Mouse (Mus musculus) liver, embryonic 12.5 days (tissue): ENCODE data around the gene Itgb6. TPM values are rescaled to one million over a fixed set of nuclear protein-coding genes. Genes with fewer than 3 reads are reported as not detected.

Source experiments
- ATAC-seq: fragments of 200-750 bp; cut with Nextera tagmentation; 2 replicates; pipeline ENCODE4 v1.8.0; 2017; ENCODE audit warnings: moderate number of reproducible peaks, mild to moderate bottlenecking, moderate library complexity
- H3K27ac ChIP-seq: fragments of 300-500 bp; sonication (generic); 2 replicates; pipeline ENCODE4 v1.5.1; 2016; ENCODE audit warnings: mild to moderate bottlenecking
- H3K27me3 ChIP-seq: fragments of 300-500 bp; sonication (generic); replicated peaks from 2 replicates; pipeline ENCODE4 v1.6.1; 2016; ENCODE audit warnings: mild to moderate bottlenecking, moderate library complexity
- H3K36me3 ChIP-seq: fragments of 300-500 bp; sonication (generic); 2 replicates; pipeline ENCODE4 v1.6.1; 2016; ENCODE audit warnings: mild to moderate bottlenecking, moderate library complexity
- H3K4me1 ChIP-seq: fragments of 300-500 bp; sonication (generic); 2 replicates; pipeline ENCODE4 v1.6.1; 2016
- H3K4me2 ChIP-seq: fragments of 300-500 bp; sonication (generic); 2 replicates; pipeline ENCODE4 v1.6.1; 2016; ENCODE audit warnings: mild to moderate bottlenecking, moderate library complexity
- H3K4me3 ChIP-seq: fragments of 300-500 bp; sonication (generic); 2 replicates; pipeline ENCODE4 v1.5.1; 2016; ENCODE audit warnings: mild to moderate bottlenecking, moderate library complexity
- H3K9ac ChIP-seq: fragments of 300-500 bp; sonication (generic); 2 replicates; pipeline ENCODE4 v1.6.1; 2016; ENCODE audit warnings: mild to moderate bottlenecking, moderate library complexity
- H3K9me3 ChIP-seq: fragments of 300-500 bp; sonication (generic); replicated peaks from 2 replicates; pipeline ENCODE4 v1.6.1; 2016; ENCODE audit warnings: mild to moderate bottlenecking, moderate library complexity
- WGBS: fragments of 180-500 bp; shearing (Covaris S2); methylation state at CpG from one replicate; pipeline ENCODE4 v1.1.7; 2016; ENCODE audit not compliant: insufficient replicate concordance; 5-methylcytosine and 5-hydroxymethylcytosine counted together
- polyA plus RNA-seq: library from polyadenylated mRNA; unstranded; fragments of >200 nt; fragmentation: Nextera tagmentation; extraction: Ambion mirVana; gene quantifications from 2 replicates; pipeline ENCODE4 v1.2.1, GENCODE M21; 2016

The Itgb6 gene
- polyA plus RNA-seq, 1 experiment from 2014 or later: 0.04 TPM

GRCm38 (mm10) chr2:60711098-60711880 is 11.2 kb downstream of the Itgb6 start:
- no peak overlapping the region for H3K4me2 ChIP-seq
- H3K9ac ChIP-seq: no peak overlapping the region
- no peaks in the 10 kb centered on the region for H3K36me3 ChIP-seq
- no peak for ATAC-seq
- H3K9me3 ChIP-seq: no peaks in the 10 kb centered on the region
- H3K4me1 ChIP-seq: no peaks in the 10 kb centered on the region
- H3K27me3 ChIP-seq: peaks cover 19% of the 10 kb centered on the region
- WGBS: 71% methylated on average over 7 of the region's 7 CpGs
- no peak overlapping the region for H3K4me3 ChIP-seq
- no peak overlapping the region for H3K27ac ChIP-seq

DNA sequence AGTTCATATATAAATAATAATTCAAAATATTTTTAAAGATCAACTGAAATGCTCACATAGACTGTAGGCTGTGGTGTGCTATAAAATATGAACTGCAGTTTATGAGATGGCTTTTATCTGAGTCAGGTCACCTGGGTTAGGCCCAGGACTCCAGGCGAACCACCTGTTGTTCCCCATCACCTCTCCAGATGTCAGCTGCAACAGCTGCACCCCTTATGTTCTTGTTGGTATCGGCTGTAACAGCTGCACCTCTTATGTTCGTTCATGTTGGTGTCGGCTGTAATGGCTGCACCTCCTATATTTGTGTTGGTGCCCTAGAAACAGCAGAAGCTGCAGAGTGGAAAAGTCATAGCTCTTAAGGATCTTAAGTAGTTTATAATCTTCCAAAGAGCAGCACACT is 12.1 kb downstream of the Itgb6 start:
- no peak overlapping the region for H3K4me3 ChIP-seq
- 63% methylated on average over 4 of the region's 4 CpGs for WGBS
- H3K9me3 ChIP-seq: no peaks in the 10 kb centered on the region
- peaks cover 9% of the 10 kb centered on the region for H3K27me3 ChIP-seq
- H3K4me1 ChIP-seq: no peaks in the 10 kb centered on the region
- H3K27ac ChIP-seq: no peak overlapping the region
- no peak for ATAC-seq
- H3K4me2 ChIP-seq: no peak overlapping the region
- no peak overlapping the region for H3K9ac ChIP-seq
- H3K36me3 ChIP-seq: no peaks in the 10 kb centered on the region

DNA sequence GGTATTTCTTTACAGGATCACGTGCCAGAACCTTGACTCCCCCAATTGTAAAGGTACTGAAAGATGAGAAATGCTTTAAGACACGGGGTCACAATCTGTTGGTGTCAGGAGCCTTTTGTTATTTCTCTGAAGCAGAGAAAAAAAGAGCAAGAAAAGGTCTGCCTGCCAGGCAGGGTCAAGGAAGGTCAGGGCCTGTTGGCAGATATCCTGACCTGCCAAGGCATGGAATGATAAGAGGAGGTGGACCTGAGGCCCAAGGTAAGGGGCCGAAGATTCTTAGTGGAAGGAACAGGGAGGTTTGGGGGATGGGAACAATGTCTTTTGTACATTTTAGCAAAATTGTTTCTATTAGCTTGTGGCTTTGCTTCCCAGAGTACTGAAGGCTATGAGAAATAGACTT is 13.8 kb downstream of the Itgb6 start:
- no peak for ATAC-seq
- Histone ChIP-seq H3K9me3 (no peaks in the 10 kb centered on the region), H3K4me1 (no peaks in the 10 kb centered on the region), H3K36me3 (no peaks in the 10 kb centered on the region), H3K27me3 (0 out of 2 replicates have a peak, but pooled peaks cover 2% of the 10 kb centered on the region), H3K4me3 (no peak overlapping the region), H3K27ac (no peak overlapping the region), H3K9ac (no peak overlapping the region), H3K4me2 (no peak overlapping the region)
- WGBS: 39% methylated on average over 3 of the region's 3 CpGs

DNA sequence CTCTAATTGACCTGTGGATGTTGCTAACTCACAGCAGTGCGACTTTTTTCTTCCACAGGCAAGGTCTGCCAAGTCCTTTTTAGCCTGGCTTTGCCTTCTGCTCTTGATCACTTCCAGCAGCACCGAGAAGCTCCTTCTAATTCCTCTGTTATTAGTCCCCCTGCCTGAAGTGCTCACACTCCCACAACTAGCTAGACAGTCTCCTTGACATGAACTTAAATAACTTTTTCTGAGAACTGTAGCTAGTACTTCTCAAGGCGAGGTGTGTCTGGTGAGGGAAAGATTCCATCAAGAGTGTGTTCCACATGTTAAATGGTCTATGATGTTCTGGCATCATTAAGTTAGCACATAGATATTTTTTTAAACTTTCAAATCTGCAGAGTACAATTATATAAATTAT is 15.6 kb downstream of the Itgb6 start:
- H3K4me3 ChIP-seq: no peak overlapping the region
- no peak for ATAC-seq
- H3K27ac ChIP-seq: no peak overlapping the region
- 56% methylated on average over 3 of the region's 3 CpGs for WGBS
- no peaks in the 10 kb centered on the region for H3K27me3 ChIP-seq
- no peaks in the 10 kb centered on the region for H3K9me3 ChIP-seq
- no peaks in the 10 kb centered on the region for H3K36me3 ChIP-seq
- H3K4me1 ChIP-seq: no peaks in the 10 kb centered on the region
- H3K4me2 ChIP-seq: no peak overlapping the region
- H3K9ac ChIP-seq: no peak overlapping the region

- Histone ChIP-seq H3K4me3 (no peak overlapping the region), H3K9me3 (no peaks in the 10 kb centered on the region), H3K27ac (no peak overlapping the region), H3K4me1 (no peaks in the 10 kb centered on the region), H3K27me3 (no peaks in the 10 kb centered on the region), H3K9ac (no peak overlapping the region), H3K4me2 (no peak overlapping the region), H3K36me3 (no peaks in the 10 kb centered on the region)
- 65% methylated on average over 8 of the region's 8 CpGs for WGBS
- ATAC-seq: no peak
Measured at GRCm38 (mm10) chr2:60705426-60705825, 17.0 kb downstream of the Itgb6 start.

- H3K27ac ChIP-seq: no peak overlapping the region
- no peaks in the 10 kb centered on the region for H3K4me1 ChIP-seq
- H3K4me2 ChIP-seq: no peak overlapping the region
- H3K9me3 ChIP-seq: no peaks in the 10 kb centered on the region
- WGBS: 50% methylated on average over 4 of the region's 4 CpGs
- H3K4me3 ChIP-seq: no peak overlapping the region
- no peak overlapping the region for H3K9ac ChIP-seq
- no peaks in the 10 kb centered on the region for H3K36me3 ChIP-seq
- no peaks in the 10 kb centered on the region for H3K27me3 ChIP-seq
- no peak for ATAC-seq
Measured at GRCm38 (mm10) chr2:60703315-60703714, 19.1 kb downstream of the Itgb6 start.

GRCm38 (mm10) chr2:60700956-60701355 is 21.5 kb downstream of the Itgb6 start:
- 73% methylated on average over 4 of the region's 4 CpGs for WGBS

GRCm38 (mm10) chr2:60700013-60700412 is 22.4 kb downstream of the Itgb6 start:
- H3K36me3 ChIP-seq: no peaks in the 10 kb centered on the region
- WGBS: 43% methylated on average over 3 of the region's 3 CpGs
- no peaks in the 10 kb centered on the region for H3K9me3 ChIP-seq
- H3K9ac ChIP-seq: no peak overlapping the region
- H3K27me3 ChIP-seq: no peaks in the 10 kb centered on the region
- H3K4me2 ChIP-seq: no peak overlapping the region
- H3K4me3 ChIP-seq: no peak overlapping the region
- ATAC-seq: no peak
- H3K27ac ChIP-seq: no peak overlapping the region
- no peaks in the 10 kb centered on the region for H3K4me1 ChIP-seq

More at GRCm38 (mm10) chr2:60700956-60701355, 21.5 kb downstream of the Itgb6 start:
- no peak for ATAC-seq
- H3K27me3 ChIP-seq: no peaks in the 10 kb centered on the region
- no peaks in the 10 kb centered on the region for H3K36me3 ChIP-seq
- no peak overlapping the region for H3K4me2 ChIP-seq
- no peaks in the 10 kb centered on the region for H3K9me3 ChIP-seq
- H3K27ac ChIP-seq: no peak overlapping the region
- H3K9ac ChIP-seq: no peak overlapping the region
- no peaks in the 10 kb centered on the region for H3K4me1 ChIP-seq
- no peak overlapping the region for H3K4me3 ChIP-seq

DNA sequence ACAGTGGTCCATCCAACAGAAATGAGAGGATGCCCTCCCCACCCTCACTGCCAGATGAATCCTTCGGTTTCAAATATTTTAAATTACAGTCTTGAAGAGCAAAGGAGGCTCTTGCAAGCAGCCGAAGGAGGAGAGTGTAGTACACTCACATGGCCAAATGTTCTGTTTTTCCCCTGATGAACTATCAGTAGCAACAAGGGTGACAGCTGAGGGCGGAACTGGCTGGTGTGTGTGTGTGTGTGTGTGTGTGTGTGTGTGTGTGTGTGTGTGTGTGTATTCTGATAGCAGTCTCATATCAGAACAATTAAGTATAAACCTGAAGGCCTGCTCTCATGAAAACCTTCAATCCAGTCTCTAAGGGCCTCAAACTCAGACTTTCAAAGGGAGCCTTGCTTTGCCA is 22.9 kb downstream of the Itgb6 start:
- Histone ChIP-seq H3K4me2 (no peak overlapping the region), H3K36me3 (no peaks in the 10 kb centered on the region), H3K4me1 (no peaks in the 10 kb centered on the region), H3K27me3 (no peaks in the 10 kb centered on the region), H3K9ac (no peak overlapping the region), H3K9me3 (no peaks in the 10 kb centered on the region), H3K27ac (no peak overlapping the region), H3K4me3 (no peak overlapping the region)
- ATAC-seq: no peak
- 69% methylated on average over 3 of the region's 3 CpGs for WGBS

- ATAC-seq: no peak
- Histone ChIP-seq H3K9me3 (no peaks in the 10 kb centered on the region), H3K4me2 (no peak overlapping the region), H3K4me3 (no peak overlapping the region), H3K27ac (no peak overlapping the region), H3K27me3 (no peaks in the 10 kb centered on the region), H3K36me3 (no peaks in the 10 kb centered on the region), H3K9ac (no peak overlapping the region), H3K4me1 (no peaks in the 10 kb centered on the region)
- WGBS: 31% methylated on average over 1 of the region's 1 CpGs
Measured at GRCm38 (mm10) chr2:60698155-60698554, 24.3 kb downstream of the Itgb6 start.

DNA sequence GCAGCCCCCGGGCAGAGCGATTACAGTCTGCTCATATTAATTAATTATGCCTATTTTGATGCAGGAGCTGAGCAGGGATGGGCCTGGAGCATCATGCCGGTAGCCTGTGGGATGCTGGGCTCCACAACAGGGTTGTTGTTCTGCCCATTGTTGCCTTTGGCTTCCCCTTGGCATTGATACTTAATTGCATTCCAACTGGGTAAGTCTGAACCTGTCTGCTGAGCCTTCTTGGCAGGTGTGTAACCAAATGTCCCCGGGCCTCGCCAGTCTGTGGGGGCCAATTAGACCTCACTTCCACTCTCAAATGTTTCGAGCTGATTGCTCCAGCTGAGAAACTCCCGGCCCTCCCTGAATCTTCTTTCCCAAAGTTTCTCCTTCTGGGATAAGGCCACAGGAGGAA is 24.9 kb downstream of the Itgb6 start:
- H3K9ac ChIP-seq: no peak overlapping the region
- H3K4me3 ChIP-seq: no peak overlapping the region
- H3K36me3 ChIP-seq: no peaks in the 10 kb centered on the region
- H3K27ac ChIP-seq: no peak overlapping the region
- H3K9me3 ChIP-seq: no peaks in the 10 kb centered on the region
- ATAC-seq: no peak
- WGBS: 73% methylated on average over 7 of the region's 7 CpGs
- no peaks in the 10 kb centered on the region for H3K27me3 ChIP-seq
- H3K4me1 ChIP-seq: no peaks in the 10 kb centered on the region
- H3K4me2 ChIP-seq: no peak overlapping the region

DNA sequence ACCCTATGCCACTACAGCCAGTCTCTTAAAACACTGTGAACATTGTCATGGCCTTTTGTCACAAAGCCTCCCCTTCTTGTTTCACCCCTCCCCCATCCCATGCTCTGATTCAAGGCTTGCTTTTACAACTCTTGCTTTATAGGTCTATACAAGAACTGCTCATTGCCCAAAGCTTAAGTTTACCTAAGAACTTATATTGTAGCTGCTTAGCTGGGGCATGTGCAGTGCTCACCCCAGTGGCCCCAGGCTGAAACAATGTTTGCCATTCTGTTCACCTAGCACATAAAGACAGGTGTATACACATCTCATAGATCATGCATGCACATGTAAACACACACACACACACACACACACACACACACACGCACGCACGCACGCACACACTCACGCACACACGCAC is 25.9 kb downstream of the Itgb6 start:
- H3K27ac ChIP-seq: no peak overlapping the region
- no peaks in the 10 kb centered on the region for H3K4me1 ChIP-seq
- no peak for ATAC-seq
- no peaks in the 10 kb centered on the region for H3K27me3 ChIP-seq
- WGBS: 85% methylated on average over 6 of the region's 6 CpGs
- H3K9ac ChIP-seq: no peak overlapping the region
- no peak overlapping the region for H3K4me3 ChIP-seq
- H3K9me3 ChIP-seq: no peaks in the 10 kb centered on the region
- H3K36me3 ChIP-seq: no peaks in the 10 kb centered on the region
- H3K4me2 ChIP-seq: no peak overlapping the region

- H3K4me1 ChIP-seq: no peaks in the 10 kb centered on the region
- H3K4me3 ChIP-seq: no peak overlapping the region
- H3K27me3 ChIP-seq: no peaks in the 10 kb centered on the region
- no peak overlapping the region for H3K9ac ChIP-seq
- WGBS: 67% methylated on average over 8 of the region's 8 CpGs
- H3K4me2 ChIP-seq: no peak overlapping the region
- no peak overlapping the region for H3K27ac ChIP-seq
- H3K36me3 ChIP-seq: no peaks in the 10 kb centered on the region
- ATAC-seq: no peak
- H3K9me3 ChIP-seq: no peaks in the 10 kb centered on the region
Measured at GRCm38 (mm10) chr2:60695706-60696105, 26.7 kb downstream of the Itgb6 start.
